Mouse (Mus musculus) frontal cortex, adult 2 months (tissue): Measurements from ENCODE around the gene Olfr1289. TPM values are rescaled to one million over a fixed set of nuclear protein-coding genes. Genes with fewer than 3 reads are reported as not detected.

ENCODE experiments used
- DNase-seq, 2 experiments: peaks; one replicate each; pipeline ENCODE4 v3.0.0; 2022; ENCODE audit warnings: low spot score in 1 of 2; ENCODE audit errors: extremely low spot score in 1 of 2
- polyA plus RNA-seq: library from polyadenylated mRNA; depleted of rRNA; stranded (reverse); fragments of >200 nt; gene quantifications from 2 replicates; pipeline ENCODE4 v1.2.3, GENCODE M21; 2012; rRNA removed

The Olfr1289 gene
- polyA plus RNA-seq = not detected in 2 replicates

- no peak for DNase-seq
Observed at GRCm38 (mm10) chr2:111480519-111480918, at the start of gene Olfr1289. Olfr1289 (plus strand) TSS chr2:111480819.

GRCm38 (mm10) chr2:111448842-111449241 lies 31.8 kb upstream of the Olfr1289 start, which contains the start of gene Olfr1287:
Olfr1287 (plus strand) TSS chr2:111449142.
- DNase-seq = no peak

GRCm38 (mm10) chr2:111473801-111474200 lies 6.8 kb upstream of the Olfr1289 start, which contains the start of gene Olfr1288:
Olfr1288 (plus strand) TSS chr2:111474101.
- no peak for DNase-seq

- DNase-seq = no peak
Observed at GRCm38 (mm10) chr2:111493729-111494128, 13.1 kb downstream of the Olfr1289 start, which contains the start of gene Olfr1290. Olfr1290 (minus strand) TSS chr2:111493829.

- DNase-seq = no peak
Observed at GRCm38 (mm10) chr2:111496880-111497279, 16.3 kb downstream of the Olfr1289 start, which contains the start of gene Olfr1291-ps1. Olfr1291-ps1 (plus strand) TSS chr2:111497180.

GRCm38 (mm10) chr2:111517451-111517850 lies 36.8 kb downstream of the Olfr1289 start:
- no peak for DNase-seq

GRCm38 (mm10) chr2:111524903-111525302 lies 44.3 kb downstream of the Olfr1289 start, which contains the start of gene Olfr1293-ps:
Olfr1293-ps (plus strand) TSS chr2:111525203.
- no peak for DNase-seq

Other genes starting within 250 kb of the Olfr1289 start
- not detected in 2 replicates for gene Olfr1275, start 245.5 kb upstream of the Olfr1289 start, polyA plus RNA-seq
- gene Olfr1276, start 226.3 kb upstream of the Olfr1289 start, polyA plus RNA-seq = not detected in 2 replicates
- not detected in 2 replicates for gene Olfr1277, start 206.7 kb upstream of the Olfr1289 start, polyA plus RNA-seq
- gene Olfr1278, start 190.7 kb upstream of the Olfr1289 start, polyA plus RNA-seq = not detected in 2 replicates
- gene Olfr1279, start 180.2 kb upstream of the Olfr1289 start, polyA plus RNA-seq = not detected in 2 replicates
- gene Olfr1280, start 166.8 kb upstream of the Olfr1289 start, polyA plus RNA-seq = not detected in 2 replicates
- gene Olfr1281, start 154.3 kb upstream of the Olfr1289 start, polyA plus RNA-seq = not detected in 2 replicates
- gene Olfr1282, start 144.7 kb upstream of the Olfr1289 start, polyA plus RNA-seq = not detected in 2 replicates
- gene Olfr1283, start 114.0 kb upstream of the Olfr1289 start, polyA plus RNA-seq = not detected in 2 replicates
- not detected in 2 replicates for gene Olfr1284, start 105.3 kb upstream of the Olfr1289 start, polyA plus RNA-seq
- gene Olfr1286, start 57.7 kb upstream of the Olfr1289 start, polyA plus RNA-seq = not detected in 2 replicates
- not detected in 2 replicates for gene Olfr1287, start 31.7 kb upstream of the Olfr1289 start, polyA plus RNA-seq
- not detected in 2 replicates for gene Olfr1288, start 6.7 kb upstream of the Olfr1289 start, polyA plus RNA-seq
- gene Olfr1290, start 13.0 kb downstream of the Olfr1289 start, polyA plus RNA-seq = 0.15 TPM in 1 of 2 replicates, not detected in the other
- not detected in 2 replicates for gene Olfr1291-ps1, start 16.4 kb downstream of the Olfr1289 start, polyA plus RNA-seq
- gene Olfr1293-ps, start 44.4 kb downstream of the Olfr1289 start, polyA plus RNA-seq = not detected in 2 replicates
- gene Olfr1294, start 59.5 kb downstream of the Olfr1289 start, polyA plus RNA-seq = 0.04 TPM in 1 of 2 replicates, not detected in the other
- 0.17 TPM in 1 of 2 replicates, not detected in the other for gene Olfr1295, start 88.9 kb downstream of the Olfr1289 start, polyA plus RNA-seq
- gene Olfr1297, start 145.7 kb downstream of the Olfr1289 start, polyA plus RNA-seq = 0.04 TPM in 1 of 2 replicates, not detected in the other
- gene Olfr1298, start 168.4 kb downstream of the Olfr1289 start, polyA plus RNA-seq = not detected in 2 replicates
- gene Olfr1299, start 180.6 kb downstream of the Olfr1289 start, polyA plus RNA-seq = not detected in 2 replicates